Mouse (Mus musculus) lung, postnatal 0 days (tissue): Measurements from ENCODE around the gene Vrk1. TPM values are rescaled to one million over a fixed set of nuclear protein-coding genes. Genes with fewer than 3 reads are reported as not detected.
A peak's percentile ranks its signal among the peaks of the same experiment; 100 is the strongest.

Experiments
- ATAC-seq: fragments of 200-750 bp; cut with Nextera tagmentation; 2 replicates; pipeline ENCODE4 v1.8.0; 2017; ENCODE audit warnings: moderate library complexity
- DNase-seq: peaks from one replicate; pipeline ENCODE4 v3.0.0-alpha.2; 2016; ENCODE audit warnings: low spot score
- H3K27ac ChIP-seq: fragments of 300-500 bp; sonication (generic); 2 replicates; pipeline ENCODE4 v1.5.1; 2014; ENCODE audit warnings: antibody characterized with exemption, mild to moderate bottlenecking, low read length, mixed read lengths
- H3K27me3 ChIP-seq: fragments of 300-500 bp; sonication (generic); replicated peaks from 2 replicates; pipeline ENCODE4 v1.6.1; 2014; ENCODE audit warnings: low read length, mixed read lengths; ENCODE audit not compliant: insufficient read depth
- H3K36me3 ChIP-seq: fragments of 300-500 bp; sonication (generic); 2 replicates; pipeline ENCODE4 v1.6.1; 2014; ENCODE audit warnings: low read length, mixed read lengths; ENCODE audit not compliant: insufficient read depth
- H3K4me1 ChIP-seq: fragments of 300-500 bp; sonication (generic); 2 replicates; pipeline ENCODE4 v1.6.1; 2014; ENCODE audit warnings: antibody characterized with exemption, low read depth, low read length, mixed read lengths; ENCODE audit not compliant: insufficient read depth
- H3K4me2 ChIP-seq: fragments of 300-500 bp; sonication (generic); replicated peaks from 2 replicates; pipeline ENCODE4 v1.6.1; 2014; ENCODE audit warnings: low read depth, mild to moderate bottlenecking, low read length, moderate library complexity, mixed read lengths
- H3K4me3 ChIP-seq: fragments of 300-500 bp; sonication (generic); 2 replicates; pipeline ENCODE4 v1.5.1; 2014; ENCODE audit warnings: low read depth, low read length
- H3K9ac ChIP-seq: fragments of 300-500 bp; sonication (generic); replicated peaks from 2 replicates; pipeline ENCODE4 v1.6.1; 2014; ENCODE audit warnings: low read depth, mild to moderate bottlenecking
- H3K9me3 ChIP-seq: fragments of 300-500 bp; sonication (generic); 2 replicates; pipeline ENCODE4 v1.6.1; 2016; ENCODE audit warnings: low read length, mixed read lengths
- CTCF ChIP-seq: IDR thresholded peaks from 2 replicates; pipeline ENCODE4 v1.5.1; 2016; ENCODE audit warnings: antibody characterized with exemption, mild to moderate bottlenecking
- EP300 ChIP-seq: IDR thresholded peaks from 2 replicates; pipeline ENCODE4 v1.6.1; 2016; ENCODE audit warnings: antibody characterized with exemption, mild to moderate bottlenecking, control low read depth
- WGBS: fragments of 180-500 bp; shearing (Covaris S2); extraction: QIAGEN DNeasy Blood & Tissue Kit; methylation state at CpG from one replicate; pipeline ENCODE4 v1.1.7; 2014; 5-methylcytosine and 5-hydroxymethylcytosine counted together
- polyA plus RNA-seq: library from polyadenylated mRNA; unstranded; fragments of >200 nt; fragmentation: Nextera tagmentation; extraction: Ambion mirVana; gene quantifications from 2 replicates; pipeline ENCODE4 v1.2.1, GENCODE M21; 2015

The Vrk1 gene
- 23.6 and 26.4 TPM in 2 replicates for polyA plus RNA-seq

GRCm38 (mm10) chr12:106010065-106010915 is at the start of gene Vrk1:
Gene Vrk1 (plus strand): TSS chr12:106010228.
- Histone ChIP-seq H3K9ac (peak within 1 kb of the TSS; percentile 55), H3K4me1 (no peaks in the 10 kb centered on the region; the same call in 1 of the 2 replicates), H3K27me3 (no peaks in the 10 kb centered on the region), H3K4me3 (peak within 1 kb of the TSS; percentile 84), H3K4me2 (peak within 1 kb of the TSS; percentile 76), H3K9me3 (no peaks in the 10 kb centered on the region), H3K27ac (peak within 1 kb of the TSS; percentile 57), H3K36me3 (no peaks in the 10 kb centered on the region)
- 0 out of 2 replicates have a peak, but pooled peaks have one; percentile 7 for TF ChIP-seq CTCF
- no peak for TF ChIP-seq EP300
- ATAC-seq (peak; percentile 100), DNase-seq (peak; percentile 100)
- WGBS, result under 1% methylated on average over 57 of the region's 72 CpGs

- Histone ChIP-seq H3K27me3 (0 out of 2 replicates have a peak, but pooled peaks cover 3% of the 10 kb centered on the region), H3K36me3 (no peaks in the 10 kb centered on the region), H3K9me3 (no peaks in the 10 kb centered on the region), H3K4me1 (no peaks in the 10 kb centered on the region), H3K4me3 (no peak overlapping the region), H3K9ac (no peak overlapping the region), H3K27ac (no peak overlapping the region), H3K4me2 (no peak overlapping the region)
- ATAC-seq (no peak), DNase-seq (no peak)
- no peak for TF ChIP-seq CTCF
- no peak for TF ChIP-seq EP300
- WGBS, result 15% methylated on average over 19 of the region's 19 CpGs
Measured at GRCm38 (mm10) chr12:105960592-105961330, 49.3 kb upstream of the Vrk1 start.

GRCm38 (mm10) chr12:105961667-105962066 is 48.4 kb upstream of the Vrk1 start:
- H3K4me2 ChIP-seq, result no peak overlapping the region
- no peaks in the 10 kb centered on the region for H3K36me3 ChIP-seq
- 0 out of 2 replicates have a peak, but pooled peaks cover 3% of the 10 kb centered on the region for H3K27me3 ChIP-seq
- H3K9me3 ChIP-seq, result no peaks in the 10 kb centered on the region
- no peak for DNase-seq
- TF ChIP-seq CTCF (no peak), EP300 (no peak)
- ATAC-seq, result no peak
- H3K4me3 ChIP-seq, result no peak overlapping the region; the same call in 1 of the 2 replicates
- H3K27ac ChIP-seq, result no peak overlapping the region
- no peaks in the 10 kb centered on the region for H3K4me1 ChIP-seq
- H3K9ac ChIP-seq, result no peak overlapping the region
- WGBS, result 5% methylated on average over 12 of the region's 12 CpGs

GRCm38 (mm10) chr12:105962103-105963011 is 47.7 kb upstream of the Vrk1 start:
- DNase-seq, result peak; percentile 82
- 1% methylated on average over 36 of the region's 37 CpGs for WGBS
- no peak for TF ChIP-seq EP300
- TF ChIP-seq CTCF, result peak; percentile 97

GRCm38 (mm10) chr12:105963012-105963572 is 46.9 kb upstream of the Vrk1 start:
- Histone ChIP-seq H3K9me3 (no peaks in the 10 kb centered on the region), H3K36me3 (no peaks in the 10 kb centered on the region), H3K27ac (no peak overlapping the region), H3K4me1 (no peaks in the 10 kb centered on the region), H3K4me2 (peak overlapping the region; percentile 98), H3K27me3 (0 out of 2 replicates have a peak, but pooled peaks cover 3% of the 10 kb centered on the region), H3K9ac (0 out of 2 replicates have a peak overlapping the region, but pooled peaks have one; percentile 19), H3K4me3 (peak overlapping the region; percentile 55)
- no peak for TF ChIP-seq EP300
- TF ChIP-seq CTCF, result no peak
- DNase-seq (peak; percentile 40), ATAC-seq (peak; percentile 63)
- WGBS, result 3% methylated on average over 29 of the region's 30 CpGs

More at GRCm38 (mm10) chr12:105962103-105963011, 47.7 kb upstream of the Vrk1 start:
- peak overlapping the region; percentile 98 for H3K4me2 ChIP-seq
- no peaks in the 10 kb centered on the region for H3K36me3 ChIP-seq
- peak; percentile 94 for ATAC-seq
- H3K9me3 ChIP-seq, result no peaks in the 10 kb centered on the region
- H3K4me3 ChIP-seq, result peak overlapping the region; percentile 55
- no peak overlapping the region for H3K27ac ChIP-seq
- H3K4me1 ChIP-seq, result no peaks in the 10 kb centered on the region
- H3K9ac ChIP-seq, result 0 out of 2 replicates have a peak overlapping the region, but pooled peaks have one; percentile 19
- 0 out of 2 replicates have a peak, but pooled peaks cover 3% of the 10 kb centered on the region for H3K27me3 ChIP-seq
